Mouse (Mus musculus) ES-E14 (cell line): Measurements from ENCODE around the gene Saa2. TPM values are rescaled to one million over a fixed set of nuclear protein-coding genes. Genes with fewer than 3 reads are reported as not detected.

Source experiments
- DNase-seq: peaks from one replicate; pipeline ENCODE4 v3.0.0-alpha.2; 2013; ENCODE audit warnings: low read depth, low spot score
- H3K27ac ChIP-seq: 2 replicates; pipeline ENCODE4 v1.5.1; 2012; ENCODE audit warnings: low read depth, mild to moderate bottlenecking, low read length, moderate library complexity, mixed read lengths; ENCODE audit not compliant: poor library complexity, insufficient read depth, severe bottlenecking
- H3K36me3 ChIP-seq: 2 replicates; pipeline ENCODE4 v1.6.1; 2012; ENCODE audit warnings: mild to moderate bottlenecking, low read length, moderate library complexity, mixed read lengths; ENCODE audit not compliant: control insufficient read depth, poor library complexity, insufficient read depth, severe bottlenecking
- H3K4me1 ChIP-seq, 2 experiments: fragments of 150-350 bp in 1 of 2; sonication (generic) in 1 of 2; 2 replicates each; pipeline ENCODE4 v1.6.1; 2012; ENCODE audit warnings: low read length in 2 of 2, mild to moderate bottlenecking in 1 of 2, mixed read lengths in 1 of 2; ENCODE audit not compliant: control insufficient read depth in 2 of 2, insufficient read depth in 2 of 2, poor library complexity in 1 of 2
- H3K4me3 ChIP-seq, 2 experiments: fragments of 150-350 bp in 1 of 2; sonication (generic) in 1 of 2; 2 replicates each; pipeline ENCODE4 v1.5.1; 2012; ENCODE audit warnings: low read length in 2 of 2, low read depth in 1 of 2, mild to moderate bottlenecking in 1 of 2, mixed read lengths in 1 of 2; ENCODE audit not compliant: insufficient read depth in 1 of 2, poor library complexity in 1 of 2, severe bottlenecking in 1 of 2
- H3K9ac ChIP-seq: 2 replicates; pipeline ENCODE4 v1.6.1; 2012; ENCODE audit warnings: low read depth, mild to moderate bottlenecking, low read length, mixed read lengths; ENCODE audit not compliant: poor library complexity, insufficient read depth, severe bottlenecking
- H3K9me3 ChIP-seq: fragments of 150-350 bp; sonication (generic); 2 replicates; pipeline ENCODE4 v1.6.1; 2012; ENCODE audit warnings: low read depth, mild to moderate bottlenecking, low read length; ENCODE audit not compliant: control insufficient read depth, insufficient read depth
- CHD2 ChIP-seq: IDR thresholded peaks from 2 replicates; pipeline ENCODE4 v1.6.1; 2014; ENCODE audit warnings: mild to moderate bottlenecking, low read depth, low read length, inconsistent platforms
- HCFC1 ChIP-seq: IDR thresholded peaks from 2 replicates; pipeline ENCODE4 v1.6.1; 2012; ENCODE audit warnings: low read length, inconsistent platforms, borderline replicate concordance; ENCODE audit not compliant: insufficient read depth
- MAFK ChIP-seq: IDR thresholded peaks from 2 replicates; pipeline ENCODE4 v1.6.1; 2014; ENCODE audit warnings: mild to moderate bottlenecking, low read depth, low read length, inconsistent platforms; ENCODE audit not compliant: insufficient read depth
- ZC3H11A ChIP-seq: IDR thresholded peaks from 2 replicates; pipeline ENCODE4 v1.6.1; 2012; ENCODE audit warnings: low read depth, mild to moderate bottlenecking, inconsistent platforms, low read length, borderline replicate concordance
- ZNF384 ChIP-seq: IDR thresholded peaks from 2 replicates; pipeline ENCODE4 v1.6.1; 2012; ENCODE audit warnings: low read depth, low read length, inconsistent platforms
- in situ Hi-C, 2 experiments: fragments of 600-800 bp; cut with MboI; formaldehyde crosslinking; loops; one replicate each; pipeline ENCODE4 v1.15.1; 2025; ENCODE audit warnings: low sequenced_read_pairs in 2 of 2, inconsistent platforms in 1 of 2; ENCODE audit not compliant: unreplicated experiment in 2 of 2
- total RNA-seq: library from RNA; depleted of rRNA; stranded (reverse); fragments of 300-350 nt; gene quantifications from 2 replicates; pipeline ENCODE4 v1.2.3, GENCODE M21; 2012; rRNA removed

Gene Saa2
- not detected in 2 replicates for total RNA-seq

GRCm38 (mm10) chr7:46751490-46751889 is at the start of gene Saa2:
Gene Saa2, plus strand, starts transcription at chr7:46751790.
- no peak for DNase-seq
- peaks cover 2 to 5% of the 10 kb centered on the region in 2 experiments; a peak in 2 of 4 replicates for H3K4me1 ChIP-seq
- no peak within 1 kb of the TSS for H3K4me3 ChIP-seq
- TF ChIP-seq HCFC1 (no peak), CHD2 (no peak), MAFK (no peak), ZC3H11A (no peak), ZNF384 (no peak)
- no peak within 1 kb of the TSS for H3K27ac ChIP-seq
- H3K9ac ChIP-seq = no peak within 1 kb of the TSS
- in situ Hi-C loops = no loop called here
- H3K36me3 ChIP-seq = no peaks in the 10 kb centered on the region
- H3K9me3 ChIP-seq = no peaks in the 10 kb centered on the region

- TF ChIP-seq ZC3H11A (no peak), HCFC1 (no peak), ZNF384 (no peak), CHD2 (no peak)
- DNase-seq = peak; percentile 80
- in situ Hi-C loops = no loop called here
- Histone ChIP-seq H3K9me3 (no peaks in the 10 kb centered on the region), H3K36me3 (peaks cover 7% of the 10 kb centered on the region), H3K4me3 (peak within 1 kb of the TSS; percentile 87), H3K9ac (peak within 1 kb of the TSS; percentile 92), H3K27ac (no peak within 1 kb of the TSS), H3K4me1 (no peaks in the 10 kb centered on the region)
These were observed 41.2 kb upstream of the Saa2 start, which contains the start of gene Saal1 for GRCm38 (mm10) chr7:46710390-46710844. Gene Saal1, minus strand, starts transcription at chr7:46710680.

- H3K4me1 ChIP-seq = no peaks in the 10 kb centered on the region
- TF ChIP-seq HCFC1 (no peak), ZC3H11A (no peak), CHD2 (no peak)
- H3K9me3 ChIP-seq = no peaks in the 10 kb centered on the region
- no peak overlapping the region for H3K27ac ChIP-seq
- H3K9ac ChIP-seq = no peak overlapping the region
- in situ Hi-C loops = no loop called here
- H3K4me3 ChIP-seq = no peak overlapping the region
- peaks cover 2% of the 10 kb centered on the region; the same call in 1 of the 2 replicates for H3K36me3 ChIP-seq
- DNase-seq = no peak
These were observed 39.3 kb upstream of the Saa2 start for GRCm38 (mm10) chr7:46712250-46712649.

GRCm38 (mm10) chr7:46714518-46714917 is 37.1 kb upstream of the Saa2 start:
- Histone ChIP-seq H3K9ac (no peak overlapping the region), H3K36me3 (no peaks in the 10 kb centered on the region), H3K9me3 (no peaks in the 10 kb centered on the region), H3K4me1 (no peaks in the 10 kb centered on the region), H3K4me3 (no peak overlapping the region), H3K27ac (no peak overlapping the region)
- peak; percentile 56; the same call in 1 of the 2 replicates for TF ChIP-seq ZC3H11A
- TF ChIP-seq ZNF384 = no peak
- no peak for TF ChIP-seq MAFK
- no peak for TF ChIP-seq CHD2
- no peak for TF ChIP-seq HCFC1
- peak; percentile 78 for DNase-seq
- in situ Hi-C loops = no loop called here

GRCm38 (mm10) chr7:46715600-46715999 is 36.0 kb upstream of the Saa2 start, which contains the start of gene Saa3:
Gene Saa3, minus strand, starts transcription at chr7:46715700.
- no peak within 1 kb of the TSS for H3K27ac ChIP-seq
- no peak within 1 kb of the TSS for H3K4me3 ChIP-seq
- no peaks in the 10 kb centered on the region for H3K4me1 ChIP-seq
- no peak within 1 kb of the TSS for H3K9ac ChIP-seq
- H3K36me3 ChIP-seq = no peaks in the 10 kb centered on the region
- H3K9me3 ChIP-seq = no peaks in the 10 kb centered on the region
- DNase-seq = no peak
- TF ChIP-seq ZNF384 = no peak
- no peak for TF ChIP-seq ZC3H11A
- TF ChIP-seq HCFC1 = no peak
- TF ChIP-seq MAFK = no peak
- no peak for TF ChIP-seq CHD2
- in situ Hi-C loops = no loop called here
